ENCODE assay signal across 8 mouse cellular contexts in the genomic region with DNA sequence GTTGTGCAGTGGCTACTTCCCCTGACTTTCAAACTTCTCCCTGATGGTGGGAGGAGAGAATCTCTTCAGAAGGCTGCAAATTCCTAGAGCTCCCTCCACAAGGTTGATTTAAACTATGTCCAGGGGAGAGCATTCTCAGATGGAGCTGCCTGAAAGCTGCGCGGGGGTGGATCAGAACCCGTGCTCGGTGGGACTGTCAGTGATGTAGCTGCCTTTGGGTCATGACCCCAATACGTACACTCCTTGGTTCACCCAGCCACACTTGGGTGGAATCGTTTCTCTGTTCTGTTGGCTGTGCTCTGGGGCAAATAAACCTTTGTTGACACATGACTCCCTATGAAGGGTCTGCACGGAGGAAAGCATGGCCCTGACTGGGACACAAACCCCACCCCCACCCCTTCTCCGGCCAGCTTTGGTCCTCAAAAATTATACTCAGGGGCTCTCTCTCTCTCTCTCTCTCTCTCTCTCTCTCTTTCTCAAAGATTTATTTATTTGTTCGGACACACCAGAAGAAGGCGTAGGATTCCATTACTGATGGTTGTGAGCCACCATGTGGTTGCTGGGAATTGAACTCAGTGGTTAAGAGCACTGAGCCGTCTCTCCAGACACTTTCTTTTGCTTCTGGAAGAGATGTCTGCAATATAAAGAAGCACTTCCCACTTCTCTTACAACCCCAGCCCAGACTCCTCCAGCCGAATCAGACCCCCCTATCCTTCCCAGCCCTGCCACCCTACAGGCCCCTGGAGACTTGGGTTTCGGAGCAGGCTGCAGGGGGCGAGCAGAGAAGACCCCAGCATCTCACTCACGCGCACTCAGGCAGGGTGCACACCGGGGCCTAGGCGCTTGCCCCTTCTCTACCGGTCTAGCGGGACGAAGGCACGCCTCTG. TPM values are rescaled to one million over a fixed set of nuclear protein-coding genes. Genes with fewer than 3 reads are reported as not detected.
A peak's percentile ranks its signal among the peaks of the same experiment; 100 is the strongest.
DNase-seq lines count a peak whose midpoint lies in the region; ATAC-seq and TF ChIP-seq lines count a peak whose summit lies in the region.

No protein-coding gene starts in this region.

- H3K9me3 ChIP-seq in liver, embryonic 12.5 days (replicated peaks): no peaks in the 10 kb centered on the region
- no peaks in the 10 kb centered on the region; the same call in 1 of the 2 replicates for H3K9me3 ChIP-seq in stomach, embryonic 16.5 days (replicated peaks; ENCODE audit: control insufficient read depth, low read length)

- peaks cover 11% of the 10 kb centered on the region; the same call in 1 of the 2 replicates for H3K36me3 ChIP-seq in thymus, adult 2 months (ENCODE audit: control insufficient read depth, insufficient read depth, low read length)
- peaks cover 57% of the 10 kb centered on the region for H3K36me3 ChIP-seq in liver, embryonic 12.5 days
- H3K36me3 ChIP-seq in stomach, embryonic 16.5 days (ENCODE audit: control insufficient read depth, insufficient read depth, low read length): peaks cover 19% of the 10 kb centered on the region

- peak overlapping the region; percentile 33 for H3K27ac ChIP-seq in thymus, adult 2 months (ENCODE audit: control insufficient read depth, insufficient read depth, low read length)
- H3K27ac ChIP-seq in liver, embryonic 12.5 days: peak overlapping the region; percentile 73
- H3K27ac ChIP-seq in stomach, embryonic 16.5 days (ENCODE audit: low read length): peak overlapping the region; percentile 78

- peak overlapping the region; percentile 88 for H3K4me2 ChIP-seq in liver, embryonic 12.5 days
- H3K4me2 ChIP-seq in stomach, embryonic 16.5 days (ENCODE audit: low read depth, low read length): peak overlapping the region; percentile 70

- no peak for TF ChIP-seq POLR2A in thymus, adult 2 months (IDR thresholded peaks at IDR 0.05; ENCODE audit: control insufficient read depth, extremely low read depth, insufficient read depth, low read length, poor library complexity)

- H3K4me3 ChIP-seq in thymus, adult 2 months (ENCODE audit: control insufficient read depth, insufficient read depth, low read length): peak overlapping the region; percentile 81
- H3K4me3 ChIP-seq in liver, embryonic 12.5 days: peak overlapping the region; percentile 75
- H3K4me3 ChIP-seq in stomach, embryonic 16.5 days (replicated peaks; ENCODE audit: low read length): peak overlapping the region; percentile 74

- DNase-seq in cerebellum, adult 9-10 months: peak; percentile 45
- no peak for DNase-seq in cerebellum, postnatal 25 days
- no peak for DNase-seq in thymus, adult 2 months
- no peak for DNase-seq in thymus, adult 18-20 months
- no peak for DNase-seq in adrenal gland, postnatal 10 days

- H3K4me1 ChIP-seq in thymus, adult 2 months (replicated peaks; ENCODE audit: control insufficient read depth, insufficient read depth, low read length): peaks cover 10% of the 10 kb centered on the region
- H3K4me1 ChIP-seq in liver, embryonic 12.5 days: peaks cover 42% of the 10 kb centered on the region
- H3K4me1 ChIP-seq in stomach, embryonic 16.5 days (ENCODE audit: control insufficient read depth, insufficient read depth, low read length): peaks cover 20% of the 10 kb centered on the region

- H3K27me3 ChIP-seq in thymus, adult 2 months (ENCODE audit: control insufficient read depth, insufficient read depth, low read length): no peaks in the 10 kb centered on the region
- H3K27me3 ChIP-seq in liver, embryonic 12.5 days (replicated peaks): no peaks in the 10 kb centered on the region
- no peaks in the 10 kb centered on the region for H3K27me3 ChIP-seq in stomach, embryonic 16.5 days (ENCODE audit: control insufficient read depth, insufficient read depth, low read length)

- WGBS in thymus, adult 2 months: 11% methylated on average over 22 of the region's 22 CpGs
- 6% methylated on average over 22 of the region's 22 CpGs for WGBS in liver, embryonic 12.5 days (ENCODE audit: insufficient replicate concordance)
- 3% methylated on average over 22 of the region's 22 CpGs for WGBS in stomach, embryonic 16.5 days

- H3K9ac ChIP-seq in liver, embryonic 12.5 days: peak overlapping the region; percentile 81
- H3K9ac ChIP-seq in stomach, embryonic 16.5 days (ENCODE audit: low read length): peak overlapping the region; percentile 86

- no peak for ATAC-seq in liver, embryonic 12.5 days
- no peak for ATAC-seq in stomach, embryonic 16.5 days (ENCODE audit: insufficient read depth, low FRiP score)
- no peak for ATAC-seq in megakaryocyte progenitor cell, adult 5-6 weeks (replicated peaks; ENCODE audit: poor library complexity)

- no peak for TF ChIP-seq CTCF in thymus, adult 2 months (IDR thresholded peaks at IDR 0.05; ENCODE audit: borderline replicate concordance, control insufficient read depth, extremely low read depth, insufficient read depth, low read length, poor library complexity)

RNA-seq across cellular contexts. Expression of gene Miip, which starts 0.8 kb away (rescaled TPM):
- 167 and 170 TPM in 2 replicates for polyA plus RNA-seq in thymus, adult 2 months (2012; rRNA removed)
- 34.6 and 36.0 TPM in 2 replicates for polyA plus RNA-seq in liver, embryonic 12.5 days (2016; fragmentation: Nextera tagmentation; extraction: Ambion mirVana)
- polyA plus RNA-seq in stomach, embryonic 16.5 days (2015; fragmentation: Nextera tagmentation; extraction: Ambion mirVana): 35.3 and 37.4 TPM in 2 replicates
- total RNA-seq in megakaryocyte progenitor cell, adult 5-6 weeks (2015): 34.1 and 40.2 TPM in 2 replicates
- 43.6 and 50.4 TPM in 2 replicates for total RNA-seq in megakaryocyte progenitor cell, adult 5-6 weeks (2017)
- 10 to 100 TPM; 18.5 to 29.4 TPM for total RNA-seq in adrenal gland, postnatal 10 days (2021)

RNA-seq across cellular contexts. Expression of gene Fv1, which starts 1.0 kb away (rescaled TPM):
- 3.0 and 3.7 TPM in 2 replicates for polyA plus RNA-seq in thymus, adult 2 months (2012; rRNA removed)
- polyA plus RNA-seq in liver, embryonic 12.5 days (2016; fragmentation: Nextera tagmentation; extraction: Ambion mirVana): 3.8 and 4.1 TPM in 2 replicates
- polyA plus RNA-seq in stomach, embryonic 16.5 days (2015; fragmentation: Nextera tagmentation; extraction: Ambion mirVana): 10.4 and 11.1 TPM in 2 replicates
- total RNA-seq in megakaryocyte progenitor cell, adult 5-6 weeks (2015): 4.2 and 5.3 TPM in 2 replicates
- 13.4 and 15.9 TPM in 2 replicates for total RNA-seq in megakaryocyte progenitor cell, adult 5-6 weeks (2017)
- total RNA-seq in adrenal gland, postnatal 10 days (2021): 1 to 10 TPM; 7.2 to 9.7 TPM

RNA-seq across cellular contexts. Expression of gene Zfp933, which starts 19.6 kb away (rescaled TPM):
- 1.3 and 1.5 TPM in 2 replicates for polyA plus RNA-seq in thymus, adult 2 months (2012; rRNA removed)
- polyA plus RNA-seq in liver, embryonic 12.5 days (2016; fragmentation: Nextera tagmentation; extraction: Ambion mirVana): 1.4 and 1.5 TPM in 2 replicates
- 4.4 and 6.2 TPM in 2 replicates for polyA plus RNA-seq in stomach, embryonic 16.5 days (2015; fragmentation: Nextera tagmentation; extraction: Ambion mirVana)
- 8.3 and 9.5 TPM in 2 replicates for total RNA-seq in megakaryocyte progenitor cell, adult 5-6 weeks (2015)
- total RNA-seq in megakaryocyte progenitor cell, adult 5-6 weeks (2017): 6.1 and 8.6 TPM in 2 replicates
- 10 to 100 TPM; 16.4 to 21.2 TPM for total RNA-seq in adrenal gland, postnatal 10 days (2021)

RNA-seq across cellular contexts. Expression of gene Mfn2, which starts 36.7 kb away (rescaled TPM):
- 40.4 and 50.2 TPM in 2 replicates for polyA plus RNA-seq in thymus, adult 2 months (2012; rRNA removed)
- polyA plus RNA-seq in liver, embryonic 12.5 days (2016; fragmentation: Nextera tagmentation; extraction: Ambion mirVana): 25.4 and 27.1 TPM in 2 replicates
- polyA plus RNA-seq in stomach, embryonic 16.5 days (2015; fragmentation: Nextera tagmentation; extraction: Ambion mirVana): 43.0 and 47.4 TPM in 2 replicates
- 24.3 and 25.0 TPM in 2 replicates for total RNA-seq in megakaryocyte progenitor cell, adult 5-6 weeks (2015)
- total RNA-seq in megakaryocyte progenitor cell, adult 5-6 weeks (2017): 29.1 and 33.6 TPM in 2 replicates
- total RNA-seq in adrenal gland, postnatal 10 days (2021): 100 to 1,000 TPM; 204 to 232 TPM

RNA-seq across cellular contexts. Expression of gene Zfp984, which starts 58.2 kb away (rescaled TPM):
- polyA plus RNA-seq in thymus, adult 2 months (2012; rRNA removed): 0.84 and 1.3 TPM in 2 replicates
- polyA plus RNA-seq in liver, embryonic 12.5 days (2016; fragmentation: Nextera tagmentation; extraction: Ambion mirVana): 7.2 and 8.3 TPM in 2 replicates
- 8.7 and 9.3 TPM in 2 replicates for polyA plus RNA-seq in stomach, embryonic 16.5 days (2015; fragmentation: Nextera tagmentation; extraction: Ambion mirVana)
- 51.5 and 60.9 TPM in 2 replicates for total RNA-seq in megakaryocyte progenitor cell, adult 5-6 weeks (2015)
- 26.6 and 29.0 TPM in 2 replicates for total RNA-seq in megakaryocyte progenitor cell, adult 5-6 weeks (2017)
- total RNA-seq in adrenal gland, postnatal 10 days (2021): 1 to 10 TPM; 4.5 to 6.2 TPM
